ENCODE assay signal across 8 mouse cellular contexts in the genomic region with DNA sequence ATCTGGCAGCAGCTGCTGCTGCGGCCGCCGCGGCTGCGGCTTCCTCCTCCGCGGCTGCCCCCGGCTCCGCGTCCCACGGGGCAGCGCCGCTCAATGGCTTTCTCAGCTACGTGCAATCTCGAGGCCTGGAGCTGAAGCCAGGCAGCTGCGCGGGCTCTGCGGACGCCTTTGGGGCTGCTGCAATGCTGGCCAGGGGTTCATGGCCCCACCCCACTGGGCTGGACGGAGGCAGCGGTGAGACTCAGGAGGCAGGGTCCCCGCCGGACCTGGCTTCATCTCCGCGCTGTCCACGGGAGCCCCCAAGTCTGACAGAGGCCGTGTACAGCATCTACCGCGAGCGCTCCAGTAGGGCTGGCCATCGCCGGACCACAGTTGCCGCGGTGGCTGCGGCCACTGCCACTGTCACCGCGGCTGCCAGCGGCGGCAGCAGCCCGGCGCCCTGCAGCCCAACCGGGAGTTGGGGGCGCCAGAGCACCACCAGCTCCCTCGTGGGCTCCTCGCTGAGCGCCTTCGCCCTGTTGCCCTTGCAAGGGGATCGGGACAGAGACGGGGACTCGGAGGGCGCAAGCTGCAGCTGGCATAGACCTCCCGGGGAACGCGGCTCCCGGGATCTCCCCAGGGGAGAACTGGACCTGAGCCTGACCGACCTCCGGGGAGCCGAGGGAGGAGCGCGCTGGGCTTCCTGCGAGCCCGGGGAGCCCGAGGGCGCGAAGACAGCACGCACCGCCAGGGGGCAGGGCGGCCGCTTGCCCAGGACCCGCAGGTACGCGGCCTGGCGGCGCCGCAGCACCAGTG. TPM values are rescaled to one million over a fixed set of nuclear protein-coding genes. Genes with fewer than 3 reads are reported as not detected.
A peak's percentile ranks its signal among the peaks of the same experiment; 100 is the strongest.
DNase-seq lines count a peak whose midpoint lies in the region; ATAC-seq lines count a peak whose summit lies in the region.

No protein-coding gene starts in this region.

- peaks cover 29% of the 10 kb centered on the region for H3K27me3 ChIP-seq in hindbrain, embryonic 13.5 days

- peak overlapping the region; percentile 79 for H3K9ac ChIP-seq in hindbrain, embryonic 13.5 days

- under 1% methylated on average over 64 of the region's 75 CpGs for whole genome bisulfite sequencing in hindbrain, embryonic 13.5 days

- peak; percentile 62 for DNase-seq in ZHBTc4 (ENCODE audit: low read depth, low spot score)
- DNase-seq in cerebellum, postnatal 25 days = peak; percentile 76 to 83
- peak; percentile 13 to 47 for DNase-seq in frontal cortex, postnatal 14 days (ENCODE audit: low spot score in 2 of 2)
- DNase-seq in layer of hippocampus, postnatal 36 days = peak; percentile 40 to 52
- DNase-seq in lung, postnatal 36 days = peak; percentile 25
- peak; percentile 60 for DNase-seq in right cerebral cortex, postnatal 14 days
- DNase-seq in natural killer cell, adult 2 months (ENCODE audit: low spot score in 2 of 2) = no peak

- ATAC-seq in hindbrain, embryonic 13.5 days (ENCODE audit: low FRiP score) = peak; percentile 67

- H3K4me3 ChIP-seq in hindbrain, embryonic 13.5 days = peak overlapping the region; percentile 57

- H3K27ac ChIP-seq in hindbrain, embryonic 13.5 days = peak overlapping the region; percentile 44; the same call in 1 of the 2 replicates

- peak overlapping the region; percentile 90 for H3K4me2 ChIP-seq in hindbrain, embryonic 13.5 days

- peaks cover 42% of the 10 kb centered on the region for H3K4me1 ChIP-seq in hindbrain, embryonic 13.5 days (replicated peaks)

- H3K36me3 ChIP-seq in hindbrain, embryonic 13.5 days = no peaks in the 10 kb centered on the region

- no peaks in the 10 kb centered on the region for H3K9me3 ChIP-seq in hindbrain, embryonic 13.5 days

RNA-seq across cellular contexts. Expression of gene Tmem200c, which starts 14.9 kb away (rescaled TPM):
- 1.9 and 2.3 TPM in 2 replicates for polyA plus RNA-seq in hindbrain, embryonic 13.5 days (2015; fragmentation: Nextera tagmentation; extraction: Ambion mirVana)
- 1 to 10 TPM; 7.2 to 8.3 TPM for total RNA-seq in layer of hippocampus, postnatal 36 days (2021)

Comparison
In these comparisons a context has a peak if more than half of its experiments do, and no peak if none do; other contexts are left out.
1. DNase-seq: peak in ZHBTc4 (single experiment), cerebellum, postnatal 25 days (2 of 2), frontal cortex, postnatal 14 days (2 of 2), layer of hippocampus, postnatal 36 days (2 of 2), lung, postnatal 36 days (single experiment) and right cerebral cortex, postnatal 14 days (single experiment); none in natural killer cell, adult 2 months (0 of 2).